Mouse (Mus musculus): ENCODE data around the gene Dctn2. TPM values are rescaled to one million over a fixed set of nuclear protein-coding genes. Genes with fewer than 3 reads are reported as not detected.
"Not testable (repeated sequence)": the region's sequence is repeated elsewhere in the genome, so short reads cannot be mapped to it uniquely, and the experiment has no call there.

Gene Dctn2
- polyA plus RNA-seq, 1 experiment from 2014 or later = 230 TPM

DNA sequence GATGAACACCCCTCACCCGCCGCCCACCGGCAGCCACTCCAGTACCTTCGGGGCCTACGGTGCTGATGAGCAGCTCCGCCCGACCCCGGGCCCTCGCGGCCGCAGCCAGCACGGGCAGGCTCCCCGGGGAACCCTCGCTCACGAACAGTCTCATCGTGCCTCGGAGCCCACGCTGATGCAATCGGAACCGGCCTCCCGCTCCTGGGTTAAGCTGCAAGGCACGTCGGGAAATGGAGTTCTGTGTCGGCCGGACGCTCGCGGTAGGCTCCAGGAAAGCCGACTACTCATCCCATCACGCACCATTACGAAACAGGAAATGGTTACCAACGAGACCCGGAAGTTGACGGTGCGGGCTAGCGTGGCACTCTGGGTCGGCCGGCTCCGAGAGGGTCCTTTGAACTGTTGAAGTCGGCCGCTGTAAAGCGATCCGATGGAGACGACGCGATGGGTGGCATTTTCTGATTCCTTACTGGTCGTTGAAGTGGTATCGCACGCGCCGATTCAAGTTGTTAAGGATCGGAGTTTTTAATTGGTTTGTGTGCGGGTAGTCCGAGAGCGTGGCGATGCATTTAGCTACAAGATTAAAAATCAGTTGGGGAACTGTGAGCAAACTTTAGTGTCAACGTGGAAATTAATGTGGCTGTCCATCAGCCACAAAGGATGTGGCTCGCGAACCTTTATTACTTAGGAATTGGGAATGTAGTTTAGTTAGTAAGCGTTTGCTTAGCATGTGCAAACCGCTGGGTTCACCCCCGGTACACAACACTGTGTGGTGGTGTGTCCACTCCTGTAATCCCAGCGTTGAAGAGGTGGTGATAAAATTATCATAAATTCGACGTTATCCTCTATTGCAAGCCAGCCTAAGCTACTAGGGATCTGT lies 45.5 kb downstream of the Dctn2 start, which contains the start of gene Mars:
Gene Mars (minus strand): TSS at position 311 of the 880 bp plus-strand sequence.
- ATAC-seq (ENCODE audit: insufficient read depth, low FRiP score, low TSS enrichment) = peak; percentile 94
- Histone ChIP-seq H3K9ac (ENCODE audit: low read length) (peak within 1 kb of the TSS; percentile 77), H3K4me1 (ENCODE audit: control insufficient read depth, insufficient read depth, low read length) (0 out of 2 replicates have a peak, but pooled peaks cover 6% of the 10 kb centered on the region), H3K27me3 (ENCODE audit: control insufficient read depth, insufficient read depth, low read length) (no peaks in the 10 kb centered on the region), H3K27ac (ENCODE audit: low read depth, low read length) (peak within 1 kb of the TSS; percentile 24; the same call in 1 of the 2 replicates), H3K9me3 (ENCODE audit: control insufficient read depth, low read length) (no peaks in the 10 kb centered on the region), H3K36me3 (ENCODE audit: control insufficient read depth, insufficient read depth, low read length) (peaks cover 13% of the 10 kb centered on the region), H3K4me3 (ENCODE audit: low read depth, low read length) (peak within 1 kb of the TSS; percentile 70), H3K4me2 (ENCODE audit: low read depth) (peak within 1 kb of the TSS; percentile 61)
- WGBS = under 1% methylated on average over 65 of the region's 65 CpGs
- peak; percentile 93 for DNase-seq (ENCODE audit: low spot score)

DNA sequence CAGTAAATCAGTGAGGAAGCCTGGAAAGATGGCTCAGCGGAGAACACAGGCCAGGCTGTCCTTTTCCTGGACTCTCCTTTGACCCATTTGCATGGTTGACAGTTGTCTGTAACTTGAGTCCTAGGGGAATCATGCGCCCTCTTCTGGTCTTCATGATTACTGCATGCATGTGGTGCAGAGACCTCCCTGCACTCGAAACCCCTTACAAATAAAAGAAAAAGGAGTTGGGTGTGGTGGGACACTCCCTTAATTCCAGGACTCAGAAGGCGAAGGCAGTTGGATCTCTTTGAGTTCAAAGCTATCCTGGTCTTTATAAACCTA lies 46.1 kb downstream of the Dctn2 start:
- Histone ChIP-seq H3K27ac (ENCODE audit: low read depth, low read length) (peak overlapping the region; percentile 24; the same call in 1 of the 2 replicates), H3K9ac (ENCODE audit: low read length) (peak overlapping the region; percentile 50), H3K4me3 (ENCODE audit: low read depth, low read length) (peak overlapping the region; percentile 70), H3K36me3 (ENCODE audit: control insufficient read depth, insufficient read depth, low read length) (peaks cover 11% of the 10 kb centered on the region), H3K4me1 (ENCODE audit: control insufficient read depth, insufficient read depth, low read length) (0 out of 2 replicates have a peak, but pooled peaks cover 6% of the 10 kb centered on the region), H3K27me3 (ENCODE audit: control insufficient read depth, insufficient read depth, low read length) (no peaks in the 10 kb centered on the region), H3K4me2 (ENCODE audit: low read depth) (peak overlapping the region; percentile 61), H3K9me3 (ENCODE audit: control insufficient read depth, low read length) (no peaks in the 10 kb centered on the region)
- DNase-seq (ENCODE audit: low spot score) (peak; percentile 85), ATAC-seq (ENCODE audit: insufficient read depth, low FRiP score, low TSS enrichment) (peak; percentile 53)
- WGBS = 2% methylated on average over 4 of the region's 4 CpGs

DNA sequence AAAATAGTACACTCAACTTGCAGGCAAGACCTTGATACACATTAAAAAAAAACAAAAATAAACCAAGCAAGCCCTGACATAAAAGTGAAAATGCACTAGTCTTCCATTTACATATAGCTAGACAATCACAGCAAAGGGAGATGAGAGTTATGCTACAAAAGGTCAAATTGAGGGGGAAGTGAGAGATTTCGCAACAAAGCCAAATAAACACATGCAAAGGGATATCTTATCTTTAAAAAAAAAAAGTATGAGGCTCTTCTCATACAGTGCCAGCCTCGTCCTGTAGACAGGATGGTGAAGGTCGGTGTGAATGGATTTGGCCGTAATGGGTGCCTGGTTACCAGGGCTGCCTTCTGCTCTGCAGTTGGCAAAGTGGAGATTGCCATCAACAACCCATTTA lies 46.7 kb downstream of the Dctn2 start:
- Histone ChIP-seq H3K4me1 (ENCODE audit: control insufficient read depth, insufficient read depth, low read length) (0 out of 2 replicates have a peak, but pooled peaks cover 6% of the 10 kb centered on the region), H3K9me3 (ENCODE audit: control insufficient read depth, low read length) (no peaks in the 10 kb centered on the region), H3K4me2 (ENCODE audit: low read depth) (no peak overlapping the region), H3K9ac (ENCODE audit: low read length) (no peak overlapping the region), H3K27ac (ENCODE audit: low read depth, low read length) (no peak overlapping the region), H3K4me3 (ENCODE audit: low read depth, low read length) (no peak overlapping the region), H3K36me3 (ENCODE audit: control insufficient read depth, insufficient read depth, low read length) (peaks cover 8% of the 10 kb centered on the region), H3K27me3 (ENCODE audit: control insufficient read depth, insufficient read depth, low read length) (no peaks in the 10 kb centered on the region)
- ATAC-seq (ENCODE audit: insufficient read depth, low FRiP score, low TSS enrichment) (no peak), DNase-seq (ENCODE audit: low spot score) (no peak)
- WGBS = 79% methylated on average over 4 of the region's 4 CpGs

DNA sequence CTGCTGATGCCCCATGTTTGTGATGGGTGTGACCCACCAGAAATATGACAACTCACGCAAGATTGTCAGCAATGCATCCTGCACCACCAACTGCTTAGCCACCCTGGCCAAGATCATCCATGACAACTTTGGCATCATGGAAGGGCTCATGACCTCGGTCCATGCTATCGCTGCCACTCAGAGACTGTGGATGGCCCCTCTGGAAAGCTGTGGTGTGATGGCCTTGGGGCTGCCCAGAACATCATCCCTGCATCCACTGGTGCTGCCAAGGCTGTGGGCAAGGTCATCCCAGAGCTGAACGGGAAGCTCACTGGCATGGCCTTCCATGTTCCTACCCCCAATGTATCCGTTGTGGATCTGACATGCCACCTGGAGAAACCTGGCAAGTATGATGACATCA lies 47.3 kb downstream of the Dctn2 start:
- not testable (repeated sequence) for H3K4me2 ChIP-seq (ENCODE audit: low read depth); H3K27ac ChIP-seq (ENCODE audit: low read depth, low read length); H3K4me1 ChIP-seq (ENCODE audit: control insufficient read depth, insufficient read depth, low read length); DNase-seq (ENCODE audit: low spot score); H3K36me3 ChIP-seq (ENCODE audit: control insufficient read depth, insufficient read depth, low read length); H3K9ac ChIP-seq (ENCODE audit: low read length); ATAC-seq (ENCODE audit: insufficient read depth, low FRiP score, low TSS enrichment); H3K27me3 ChIP-seq (ENCODE audit: control insufficient read depth, insufficient read depth, low read length); H3K9me3 ChIP-seq (ENCODE audit: control insufficient read depth, low read length); H3K4me3 ChIP-seq (ENCODE audit: low read depth, low read length)
- 88% methylated on average over 5 of the region's 5 CpGs for WGBS

DNA sequence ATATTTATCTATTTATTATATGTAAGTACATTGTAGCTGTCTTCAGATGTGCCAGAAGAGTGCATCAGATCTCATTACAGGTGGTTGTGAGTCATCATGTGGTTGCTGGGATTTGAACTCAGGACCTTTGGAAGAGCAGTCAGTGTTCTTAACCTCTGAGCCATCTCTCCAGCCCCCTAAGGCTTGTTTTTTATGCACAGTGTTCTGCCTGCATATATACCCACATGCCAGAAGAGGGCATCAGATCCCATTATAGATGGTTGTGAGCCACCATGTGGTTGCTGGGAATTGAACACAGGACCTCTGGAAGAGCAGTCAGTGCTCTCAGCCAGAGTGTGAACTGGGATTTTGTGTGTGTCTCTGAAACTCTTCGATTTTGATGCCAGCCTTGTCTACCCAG lies 48.8 kb downstream of the Dctn2 start:
- H3K27ac ChIP-seq (ENCODE audit: low read depth, low read length); H3K4me2 ChIP-seq (ENCODE audit: low read depth); H3K27me3 ChIP-seq (ENCODE audit: control insufficient read depth, insufficient read depth, low read length); DNase-seq (ENCODE audit: low spot score); H3K4me3 ChIP-seq (ENCODE audit: low read depth, low read length); ATAC-seq (ENCODE audit: insufficient read depth, low FRiP score, low TSS enrichment); H3K36me3 ChIP-seq (ENCODE audit: control insufficient read depth, insufficient read depth, low read length); H3K9me3 ChIP-seq (ENCODE audit: control insufficient read depth, low read length); H3K4me1 ChIP-seq (ENCODE audit: control insufficient read depth, insufficient read depth, low read length); H3K9ac ChIP-seq (ENCODE audit: low read length): not testable (repeated sequence)
- 75% methylated on average over 1 of the region's 1 CpGs for WGBS

DNA sequence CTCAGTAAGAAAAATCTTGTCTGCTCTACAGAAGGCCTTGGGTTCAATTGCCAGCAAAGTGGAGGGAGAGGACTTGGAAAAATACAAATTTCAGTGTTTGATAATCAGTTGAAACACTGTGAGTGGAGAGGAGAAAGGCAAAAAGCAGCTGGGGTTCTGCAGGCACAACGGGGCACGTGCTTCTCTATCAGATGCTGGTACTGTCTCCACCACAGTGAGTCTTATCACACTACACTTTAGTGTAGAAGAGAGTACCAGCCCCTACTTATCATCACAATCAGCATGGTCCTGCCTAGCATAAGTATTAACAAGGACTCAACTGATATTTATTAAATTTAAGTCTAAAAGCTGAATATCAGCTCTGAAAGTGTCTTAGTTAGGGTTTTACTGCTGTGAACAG lies 51.1 kb downstream of the Dctn2 start:
- Histone ChIP-seq H3K4me3 (ENCODE audit: low read depth, low read length) (no peak overlapping the region), H3K27ac (ENCODE audit: low read depth, low read length) (no peak overlapping the region), H3K4me2 (ENCODE audit: low read depth) (no peak overlapping the region), H3K9ac (ENCODE audit: low read length) (no peak overlapping the region), H3K4me1 (ENCODE audit: control insufficient read depth, insufficient read depth, low read length) (no peaks in the 10 kb centered on the region), H3K9me3 (ENCODE audit: control insufficient read depth, low read length) (no peaks in the 10 kb centered on the region), H3K36me3 (ENCODE audit: control insufficient read depth, insufficient read depth, low read length) (no peaks in the 10 kb centered on the region), H3K27me3 (ENCODE audit: control insufficient read depth, insufficient read depth, low read length) (no peaks in the 10 kb centered on the region)
- ATAC-seq (ENCODE audit: insufficient read depth, low FRiP score, low TSS enrichment) (no peak), DNase-seq (ENCODE audit: low spot score) (no peak)
- 78% methylated on average over 2 of the region's 2 CpGs for WGBS

DNA sequence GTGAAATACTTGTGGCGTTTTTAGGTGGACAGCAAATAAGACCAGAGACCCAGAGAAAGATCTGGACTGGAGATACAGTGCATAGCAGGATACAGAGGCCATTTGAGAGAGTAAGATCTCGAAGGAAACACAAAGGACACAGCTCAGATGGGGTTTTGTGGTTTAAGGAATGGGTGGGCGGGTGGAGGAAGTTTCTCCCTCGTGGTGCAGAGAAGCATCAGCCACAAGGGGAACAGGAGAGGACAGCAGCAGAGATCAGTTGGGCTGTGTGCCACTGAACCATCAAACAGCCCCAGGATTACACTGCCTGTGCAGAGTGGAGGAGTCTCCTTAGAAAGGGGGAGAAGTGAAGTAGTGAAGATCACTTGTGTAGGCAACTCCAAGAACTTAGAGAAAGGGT lies 51.8 kb downstream of the Dctn2 start:
- H3K36me3 ChIP-seq (ENCODE audit: control insufficient read depth, insufficient read depth, low read length) = no peaks in the 10 kb centered on the region
- H3K9ac ChIP-seq (ENCODE audit: low read length) = no peak overlapping the region
- no peaks in the 10 kb centered on the region for H3K27me3 ChIP-seq (ENCODE audit: control insufficient read depth, insufficient read depth, low read length)
- DNase-seq (ENCODE audit: low spot score) (no peak), ATAC-seq (ENCODE audit: insufficient read depth, low FRiP score, low TSS enrichment) (no peak)
- H3K4me3 ChIP-seq (ENCODE audit: low read depth, low read length) = no peak overlapping the region
- WGBS = 50% methylated on average over 4 of the region's 4 CpGs
- H3K4me2 ChIP-seq (ENCODE audit: low read depth) = no peak overlapping the region
- H3K27ac ChIP-seq (ENCODE audit: low read depth, low read length) = no peak overlapping the region
- no peaks in the 10 kb centered on the region for H3K9me3 ChIP-seq (ENCODE audit: control insufficient read depth, low read length)
- H3K4me1 ChIP-seq (ENCODE audit: control insufficient read depth, insufficient read depth, low read length) = no peaks in the 10 kb centered on the region

DNA sequence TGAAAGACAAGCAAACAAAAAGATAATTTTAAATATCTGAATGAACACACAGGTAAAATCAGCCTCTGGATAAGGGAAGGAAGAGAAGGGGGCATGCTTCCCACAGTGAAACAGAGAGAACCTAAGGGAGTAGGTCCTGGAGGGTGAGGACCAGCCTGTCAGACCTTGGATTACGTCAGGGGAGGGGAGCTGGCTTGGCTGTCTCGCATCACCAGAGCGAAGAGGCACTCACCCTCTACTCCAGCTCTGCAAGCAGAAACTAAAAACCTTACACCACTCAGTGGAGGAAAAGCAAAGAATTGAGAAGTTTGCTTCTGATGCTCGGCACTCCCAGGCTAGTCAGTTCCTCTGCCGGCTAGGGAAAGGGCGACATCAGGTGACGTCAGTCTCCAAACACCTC lies 53.8 kb downstream of the Dctn2 start:
- ATAC-seq (ENCODE audit: insufficient read depth, low FRiP score, low TSS enrichment) = no peak
- WGBS = 83% methylated on average over 7 of the region's 7 CpGs

DNA sequence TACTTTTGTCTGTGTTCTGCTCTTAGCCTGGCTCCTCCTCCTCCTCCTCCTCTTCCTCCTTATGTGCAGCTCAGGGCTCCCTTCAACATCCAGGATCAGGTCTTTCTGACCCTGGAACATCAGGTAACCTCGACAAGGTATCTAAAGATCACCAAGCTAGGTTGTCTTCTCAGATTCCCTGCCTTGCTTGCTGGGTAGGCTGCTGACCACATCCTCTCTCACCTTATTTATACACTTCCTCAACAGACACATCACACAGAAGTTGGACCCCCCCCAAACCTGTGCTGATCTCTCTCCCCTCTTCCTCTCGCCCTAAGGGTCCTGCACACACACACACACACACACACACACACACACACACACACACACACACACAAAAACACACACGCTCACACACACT lies 55.5 kb downstream of the Dctn2 start, which contains the start of gene Arhgap9:
Gene Arhgap9 (plus strand): TSS at position 344 of the 400 bp plus-strand sequence.
- H3K27ac ChIP-seq (ENCODE audit: low read depth, low read length) = no peak within 1 kb of the TSS
- H3K27me3 ChIP-seq (ENCODE audit: control insufficient read depth, insufficient read depth, low read length) = peaks cover 19% of the 10 kb centered on the region
- ATAC-seq (ENCODE audit: insufficient read depth, low FRiP score, low TSS enrichment) (no peak), DNase-seq (ENCODE audit: low spot score) (peak; percentile 3)
- H3K9ac ChIP-seq (ENCODE audit: low read length) = no peak within 1 kb of the TSS
- H3K4me1 ChIP-seq (ENCODE audit: control insufficient read depth, insufficient read depth, low read length) = peaks cover 2% of the 10 kb centered on the region
- no peak within 1 kb of the TSS for H3K4me2 ChIP-seq (ENCODE audit: low read depth)
- H3K4me3 ChIP-seq (ENCODE audit: low read depth, low read length) = no peak within 1 kb of the TSS
- H3K9me3 ChIP-seq (ENCODE audit: control insufficient read depth, low read length) = no peaks in the 10 kb centered on the region
- H3K36me3 ChIP-seq (ENCODE audit: control insufficient read depth, insufficient read depth, low read length) = no peaks in the 10 kb centered on the region
- WGBS = 83% methylated on average over 3 of the region's 3 CpGs

More for the DNA sequence above, 53.8 kb downstream of the Dctn2 start:
- Histone ChIP-seq H3K4me1 (ENCODE audit: control insufficient read depth, insufficient read depth, low read length) (no peaks in the 10 kb centered on the region), H3K9me3 (ENCODE audit: control insufficient read depth, low read length) (no peaks in the 10 kb centered on the region), H3K27me3 (ENCODE audit: control insufficient read depth, insufficient read depth, low read length) (peaks cover 3% of the 10 kb centered on the region), H3K4me2 (ENCODE audit: low read depth) (no peak overlapping the region), H3K36me3 (ENCODE audit: control insufficient read depth, insufficient read depth, low read length) (no peaks in the 10 kb centered on the region), H3K27ac (ENCODE audit: low read depth, low read length) (no peak overlapping the region), H3K4me3 (ENCODE audit: low read depth, low read length) (no peak overlapping the region), H3K9ac (ENCODE audit: low read length) (no peak overlapping the region)
- DNase-seq (ENCODE audit: low spot score) = no peak
